Mouse (Mus musculus): ENCODE measurements at regions not wholly inside any gene's neighbourhood (a gene's known extent, or its start where the extent isn't known, plus 50 kb on each side); places are given as distances from the start of the nearest gene placed in this dataset.

DNA sequence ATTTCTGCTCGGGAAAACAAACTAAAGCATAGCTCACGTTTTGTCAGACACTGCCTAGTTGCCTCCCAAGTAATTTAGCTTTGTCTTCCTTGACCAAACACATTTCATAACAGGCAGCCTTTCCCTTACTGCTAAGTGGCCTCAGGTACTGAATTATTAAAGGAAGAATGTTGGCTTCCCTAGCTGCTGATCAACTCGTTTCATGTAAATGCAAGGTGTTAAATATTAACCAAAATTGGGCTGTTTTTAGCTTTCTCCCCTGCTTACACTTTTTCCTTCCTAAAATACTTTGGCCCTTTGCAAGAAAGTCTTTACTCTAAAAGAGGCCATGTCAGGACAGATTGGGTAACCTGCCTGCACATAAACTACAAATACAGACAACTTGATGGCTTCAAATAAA is 265.4 kb downstream of the Pmp22 start:
- no peak for DNase-seq (ENCODE audit: low spot score)

DNA sequence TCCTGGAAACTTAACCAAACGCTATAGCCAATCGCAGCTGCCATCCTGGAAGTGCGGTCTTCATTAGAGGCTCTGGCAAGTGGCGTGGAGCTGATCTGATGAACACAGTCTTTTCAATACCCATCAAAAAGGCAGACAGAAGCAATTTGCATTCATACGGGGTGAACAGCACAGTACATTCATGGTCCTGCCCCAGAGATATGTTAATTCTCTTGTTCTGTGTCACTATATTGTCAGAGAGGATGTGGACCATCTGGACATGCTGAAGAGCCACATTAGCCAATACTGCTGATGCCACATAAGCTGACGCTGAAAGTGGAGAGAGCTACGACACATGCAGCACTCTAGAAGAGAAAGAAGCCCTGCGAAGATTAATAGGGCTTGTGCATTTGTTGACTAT is 267.6 kb downstream of the Pmp22 start:
- DNase-seq (ENCODE audit: low spot score) = no peak

DNA sequence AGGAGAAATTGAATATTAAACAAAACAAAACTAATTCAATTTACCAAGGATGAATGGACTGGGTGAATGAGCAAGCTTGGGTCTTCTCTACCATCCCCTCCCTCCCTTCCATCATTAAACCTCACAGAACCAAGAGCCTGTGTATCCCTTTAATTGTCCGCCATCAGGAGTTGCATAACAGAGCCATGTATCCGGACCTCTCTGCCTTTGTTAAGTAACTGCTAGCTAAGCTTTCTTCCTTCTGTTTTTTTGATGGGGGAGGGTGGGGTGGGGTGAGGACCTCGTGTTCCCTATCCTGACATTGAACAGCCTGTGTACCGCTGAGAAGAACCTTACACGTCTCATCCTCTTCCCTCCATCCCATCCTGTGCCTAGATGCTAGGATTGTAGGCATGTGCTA is 274.0 kb downstream of the Pmp22 start:
- no peak for DNase-seq (ENCODE audit: low spot score)

DNA sequence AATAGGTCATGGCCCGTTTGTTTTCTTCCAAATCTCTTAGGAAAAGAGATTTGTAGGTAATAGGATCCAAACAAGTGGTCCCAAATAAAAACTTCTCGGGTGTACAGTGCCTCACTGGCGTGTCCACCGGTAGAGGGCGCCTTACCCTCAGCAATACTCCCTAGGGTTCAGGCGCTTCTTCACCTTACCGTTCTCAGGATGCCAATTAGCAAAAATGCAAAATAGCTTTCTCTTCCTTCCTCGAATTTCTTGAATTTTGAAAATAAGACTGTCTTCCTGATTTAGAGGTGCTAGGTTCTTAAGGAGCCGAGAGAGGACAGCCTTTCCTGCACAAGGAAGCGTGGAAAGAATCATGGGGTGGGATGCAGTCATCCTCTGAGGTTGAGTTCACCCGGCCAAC is 275.9 kb downstream of the Pmp22 start:
- DNase-seq (ENCODE audit: low spot score) = peak; percentile 25

DNA sequence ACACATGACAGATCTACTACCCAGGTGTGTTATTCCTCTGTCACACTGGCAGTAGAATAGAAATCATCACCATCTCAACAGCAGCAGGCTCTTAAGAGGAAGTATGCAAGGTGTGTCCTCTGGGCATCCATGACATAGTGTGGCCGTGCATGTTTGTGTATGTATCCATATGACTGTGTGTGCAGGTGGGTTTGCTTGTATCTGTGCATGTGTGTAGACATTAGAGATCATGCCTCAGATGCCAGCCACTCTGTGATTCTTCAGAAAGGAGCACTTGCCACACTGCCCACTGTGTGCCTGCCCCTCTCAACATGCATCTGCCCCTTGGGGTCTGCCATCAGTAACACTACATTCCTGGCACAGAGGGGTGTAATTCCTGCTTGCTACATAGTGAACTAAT is 280.6 kb downstream of the Pmp22 start:
- no peak for DNase-seq (ENCODE audit: low spot score)

DNA sequence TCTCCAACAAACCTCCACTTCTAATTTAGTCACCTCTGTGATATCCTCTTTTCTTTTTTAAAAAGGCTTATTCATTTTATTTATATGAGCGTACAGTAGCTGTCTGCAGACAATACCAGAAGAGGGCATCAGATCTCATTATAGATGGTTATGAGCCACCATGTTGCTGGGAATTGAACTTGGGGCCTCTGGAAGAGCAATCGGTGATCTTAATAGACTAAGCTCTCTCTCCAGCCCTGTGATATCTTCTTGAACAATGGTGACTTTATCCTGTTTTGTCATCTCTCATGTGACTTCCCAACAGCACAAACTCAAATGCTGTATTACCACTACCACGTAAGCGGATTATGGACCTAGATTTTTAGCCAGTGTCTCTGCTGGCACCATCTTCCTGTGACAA is 282.1 kb downstream of the Pmp22 start:
- DNase-seq (ENCODE audit: low spot score) = no peak

DNA sequence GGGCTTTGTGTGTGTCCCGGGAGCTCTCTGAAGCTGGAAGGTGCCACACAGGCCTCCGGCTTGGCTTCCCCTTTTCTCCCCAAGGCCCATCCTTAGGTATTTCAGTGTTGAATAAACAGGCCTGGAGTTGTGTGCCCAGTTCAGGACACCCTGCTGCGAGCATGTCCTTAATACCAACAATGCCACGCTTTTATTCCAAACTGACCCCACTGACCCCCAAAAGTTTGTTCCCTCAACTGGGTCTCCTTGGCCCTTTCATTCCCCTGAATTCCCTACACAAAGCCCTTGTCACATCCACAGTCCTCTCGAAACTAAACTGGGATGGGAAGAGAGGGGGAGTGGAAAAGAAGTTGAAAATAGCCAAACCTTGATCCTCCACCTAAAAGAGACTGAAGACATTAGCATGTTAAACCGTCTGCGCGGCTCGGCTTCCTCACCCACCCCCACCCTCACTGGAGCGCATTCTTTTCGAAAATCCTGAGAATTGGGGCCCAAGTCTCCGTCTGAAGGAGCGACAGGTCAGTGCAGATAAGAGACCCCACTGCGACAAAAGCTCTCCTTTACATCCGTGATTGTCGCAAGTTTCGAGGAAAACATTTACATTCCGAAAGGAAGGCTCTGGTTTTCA is 283.7 kb downstream of the Pmp22 start:
- no peak for DNase-seq (ENCODE audit: low spot score)

DNA sequence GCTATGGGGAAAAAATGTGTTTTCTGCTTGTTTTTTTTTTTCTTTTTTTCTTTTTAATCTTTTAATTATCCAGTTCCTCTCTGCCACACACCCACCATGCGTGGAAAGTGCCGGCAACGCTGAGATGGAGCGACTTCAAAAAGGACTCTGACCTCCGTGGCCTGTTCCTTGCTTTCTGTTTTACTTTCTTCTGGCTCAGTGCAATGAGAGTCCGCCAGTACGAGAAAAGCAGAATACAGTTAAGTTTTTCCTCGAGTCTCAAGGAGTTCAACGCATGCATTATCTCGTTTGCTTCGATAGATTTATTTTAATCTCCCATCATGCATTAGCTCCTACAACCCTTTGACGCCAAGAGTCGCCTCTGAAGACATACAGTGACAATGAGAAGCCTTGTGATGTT is 284.3 kb downstream of the Pmp22 start:
- no peak for DNase-seq (ENCODE audit: low spot score)

DNA sequence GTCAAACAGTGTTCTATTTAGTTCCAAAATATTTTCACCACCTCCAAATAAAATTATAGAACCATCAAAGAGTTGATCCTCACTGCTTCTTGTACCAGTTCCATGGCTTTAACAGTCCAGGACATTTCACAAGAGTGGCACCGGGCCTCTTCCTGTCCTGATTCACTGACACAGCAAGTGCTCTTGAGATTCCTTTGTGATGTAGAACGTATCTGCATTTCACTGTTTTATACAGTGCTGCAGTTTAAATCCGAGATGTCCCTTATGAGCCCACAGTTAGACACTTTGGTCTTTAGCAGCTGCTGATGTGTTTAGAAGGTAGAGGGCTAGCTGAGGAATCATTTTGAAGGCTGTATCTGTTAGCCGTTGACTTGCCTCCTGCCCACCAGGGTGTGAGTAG is 284.8 kb downstream of the Pmp22 start:
- no peak for DNase-seq (ENCODE audit: low spot score)

DNA sequence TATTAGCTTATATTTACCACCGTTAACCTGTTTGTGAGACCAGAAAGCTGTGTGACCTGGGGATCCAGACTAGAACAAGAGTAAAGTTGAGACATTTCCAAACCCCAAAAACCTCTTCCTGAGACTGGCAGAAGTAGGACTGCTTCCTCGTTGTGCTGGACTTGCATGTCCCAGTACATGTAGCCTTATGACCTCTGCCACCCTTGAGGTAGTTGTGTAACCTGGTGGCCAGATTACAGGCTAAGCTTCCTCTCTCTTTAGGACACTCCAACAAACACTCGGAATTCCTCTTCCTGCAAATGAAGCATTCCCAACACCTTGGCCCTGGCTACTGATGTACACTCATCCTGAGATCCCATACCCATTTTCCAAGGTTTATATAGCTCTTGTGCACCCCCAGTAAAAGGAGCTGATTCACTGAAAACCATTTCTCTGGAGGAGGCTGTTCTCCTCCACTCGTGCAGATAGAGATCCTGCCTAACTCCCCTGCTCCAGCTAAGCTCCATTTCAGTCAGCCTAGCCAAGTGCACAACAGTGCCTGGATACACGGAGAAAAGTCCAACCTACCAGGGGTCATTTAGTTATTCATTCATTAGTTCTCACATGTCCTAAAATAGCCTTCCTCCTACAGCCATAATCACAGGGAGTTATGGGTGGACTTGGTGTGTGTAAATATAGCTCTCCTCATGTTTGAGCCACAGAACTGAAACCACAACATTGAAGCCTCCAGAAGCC is 289.4 kb downstream of the Pmp22 start:
- DNase-seq (ENCODE audit: low spot score) = no peak

DNA sequence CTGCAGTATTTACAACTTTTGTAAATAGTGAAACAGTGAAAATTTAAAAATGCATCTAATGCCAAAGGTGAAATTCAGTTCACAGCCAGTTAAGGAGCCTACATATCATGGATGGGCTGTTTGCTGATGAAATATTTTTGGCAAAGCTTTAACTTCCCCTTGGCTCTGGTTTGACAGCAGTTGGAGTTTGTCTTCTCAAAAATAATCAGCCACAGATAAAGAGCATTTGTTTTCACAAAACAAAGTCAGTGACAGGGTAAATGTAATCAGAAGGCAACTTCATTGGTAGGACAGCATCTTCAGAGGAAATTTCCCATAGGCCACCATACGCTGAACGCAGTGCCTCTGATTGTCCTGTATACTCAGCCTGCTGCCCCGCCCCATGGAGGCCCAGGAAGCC is 291.6 kb downstream of the Pmp22 start:
- no peak for DNase-seq (ENCODE audit: low spot score)

DNA sequence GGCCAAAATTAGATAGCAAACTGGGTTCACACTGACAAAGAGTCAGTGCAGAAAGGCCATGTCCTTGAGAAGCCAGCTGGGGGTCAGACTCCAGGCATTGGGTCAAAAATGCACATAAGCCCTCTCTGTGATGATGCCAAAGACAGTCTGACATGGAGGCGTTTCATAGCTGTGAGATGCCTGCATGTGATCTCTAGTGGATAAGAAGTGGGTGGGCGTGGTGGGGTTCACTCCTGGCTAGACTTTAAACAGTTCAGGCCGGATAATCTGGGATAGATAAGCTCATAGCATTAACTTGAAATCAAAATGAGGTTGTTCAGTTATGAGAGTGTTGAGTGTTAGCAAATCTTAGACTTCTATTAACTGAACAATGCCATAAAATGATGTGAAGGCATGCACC is 293.3 kb downstream of the Pmp22 start:
- DNase-seq (ENCODE audit: low spot score) = no peak

DNA sequence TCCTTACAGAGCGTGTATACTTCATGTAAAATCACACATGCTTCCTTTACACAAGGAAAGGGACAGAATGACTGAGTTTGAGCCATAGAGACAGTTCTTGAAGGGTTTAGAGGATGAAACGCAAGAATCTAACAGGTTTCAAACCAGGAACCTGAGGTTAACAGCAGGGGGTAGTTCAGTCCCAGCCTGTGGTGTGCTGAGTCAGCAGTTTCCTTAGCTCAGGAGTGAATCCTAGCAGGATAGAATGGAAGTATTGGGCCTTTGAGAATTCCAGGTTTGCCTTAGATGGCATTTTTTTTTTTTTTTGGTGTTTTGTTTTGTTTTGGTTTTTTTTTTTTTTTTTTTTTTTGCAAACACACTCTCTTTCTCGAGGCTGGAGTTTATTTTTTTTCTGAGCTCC is 295.5 kb downstream of the Pmp22 start:
- no peak for DNase-seq (ENCODE audit: low spot score)

DNA sequence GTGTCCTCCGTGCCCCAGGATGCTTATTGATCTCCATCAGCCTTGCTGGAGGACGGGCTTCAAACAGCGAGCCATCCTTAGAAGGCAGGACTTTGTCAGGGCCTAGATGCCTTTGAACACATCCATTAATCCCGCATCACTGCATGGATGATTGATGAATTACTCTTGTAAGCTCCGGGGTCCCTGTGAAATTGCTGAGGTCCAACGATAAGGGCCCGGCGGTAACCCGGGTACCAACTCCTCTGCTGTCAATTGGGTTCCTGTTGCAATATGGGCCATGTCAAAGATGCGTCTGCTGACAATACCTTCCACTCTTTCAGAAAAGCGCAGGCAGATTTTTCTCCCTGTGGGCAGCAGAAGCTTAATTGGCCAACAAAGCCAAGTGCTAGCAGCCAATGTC is 297.0 kb downstream of the Pmp22 start:
- DNase-seq (ENCODE audit: low spot score) = no peak

DNA sequence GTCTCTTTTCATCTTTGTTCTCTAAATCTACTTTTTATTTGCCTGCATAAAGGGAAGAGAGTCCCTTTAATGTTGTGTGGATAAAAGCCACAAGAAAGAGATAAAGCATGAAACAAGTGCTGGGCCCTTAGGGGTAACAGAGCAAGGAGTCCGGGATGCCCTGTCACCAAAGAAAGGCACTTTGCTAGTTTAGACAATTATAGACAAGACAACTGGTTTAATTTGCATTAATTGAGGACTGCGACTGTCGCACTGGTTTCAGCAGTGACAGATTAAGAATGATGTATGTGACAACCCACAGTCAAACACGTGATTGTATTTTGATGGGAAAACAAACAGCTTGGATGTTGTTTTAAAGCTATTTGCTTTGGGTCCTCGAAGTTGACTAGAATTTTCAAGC is 325.0 kb downstream of the Pmp22 start:
- DNase-seq (ENCODE audit: low spot score) = no peak

DNA sequence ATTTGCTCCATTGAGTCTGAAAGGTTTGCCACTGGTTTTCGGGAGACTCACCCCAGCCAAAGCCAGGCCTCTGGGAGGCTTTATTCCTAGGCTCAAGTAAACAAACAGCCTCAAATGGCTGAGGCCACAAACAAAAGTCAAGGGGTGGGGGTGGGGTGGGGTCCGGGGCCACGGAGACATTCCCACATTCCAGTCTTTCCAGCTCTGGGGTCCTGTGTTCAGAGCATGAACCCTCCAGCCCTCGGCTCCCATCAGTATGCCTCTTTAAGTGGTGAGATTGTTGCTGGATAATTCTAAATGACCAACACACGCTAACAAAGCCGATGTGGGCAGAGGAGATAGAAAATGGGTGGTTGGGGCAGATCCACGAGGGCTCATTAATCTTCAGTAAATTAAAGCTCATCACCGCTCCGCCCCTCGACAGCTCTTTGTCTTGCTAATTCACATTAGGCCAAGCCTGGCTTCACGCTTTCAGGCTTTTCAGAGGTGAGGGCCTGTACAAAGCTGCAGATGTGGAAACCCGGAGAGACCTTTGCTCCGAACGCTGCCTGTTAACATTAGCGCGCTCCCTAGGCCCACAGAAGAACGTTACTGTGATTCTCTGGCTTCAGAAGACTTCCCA is 326.2 kb downstream of the Pmp22 start:
- no peak for DNase-seq (ENCODE audit: low spot score)

DNA sequence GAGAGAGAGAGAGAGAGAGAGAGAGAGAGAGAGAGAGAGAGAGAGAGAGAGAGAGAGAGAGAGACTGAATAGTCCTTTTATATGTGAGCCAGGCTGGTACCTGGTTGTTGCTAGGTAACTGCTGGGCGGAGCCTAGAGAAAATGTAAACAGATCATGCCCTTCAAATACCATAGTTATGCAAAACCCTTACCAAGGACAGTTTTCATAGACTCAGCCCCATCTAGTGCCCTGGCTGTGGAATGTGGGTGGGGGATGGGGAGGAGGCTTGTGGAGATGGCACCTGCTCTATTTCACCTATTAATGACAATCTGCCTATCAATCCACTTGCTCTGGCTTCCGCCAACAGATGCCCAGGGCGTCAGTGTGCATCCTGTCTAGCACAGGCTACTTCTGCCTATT is 327.6 kb downstream of the Pmp22 start:
- no peak for DNase-seq (ENCODE audit: low spot score)

DNA sequence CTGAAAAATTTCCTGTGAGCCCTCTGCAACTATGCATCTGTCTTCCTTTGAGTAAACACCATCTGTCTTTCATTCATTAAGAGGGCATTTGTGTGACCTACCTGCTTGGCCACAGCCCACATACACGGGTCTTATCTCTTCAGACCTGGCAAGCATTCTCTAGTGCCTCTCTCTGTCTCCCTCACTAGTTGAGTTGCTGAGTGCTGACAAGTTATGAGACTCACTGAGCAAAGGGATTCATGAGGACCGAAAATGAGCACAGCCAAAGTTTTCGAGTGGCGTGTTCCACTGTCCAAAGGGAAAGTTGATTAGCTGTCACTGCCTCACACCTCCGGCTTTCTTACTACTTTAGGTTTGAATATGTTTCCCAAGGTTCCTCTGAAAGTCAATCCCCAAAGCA is 328.5 kb downstream of the Pmp22 start:
- no peak for DNase-seq (ENCODE audit: low spot score)

DNA sequence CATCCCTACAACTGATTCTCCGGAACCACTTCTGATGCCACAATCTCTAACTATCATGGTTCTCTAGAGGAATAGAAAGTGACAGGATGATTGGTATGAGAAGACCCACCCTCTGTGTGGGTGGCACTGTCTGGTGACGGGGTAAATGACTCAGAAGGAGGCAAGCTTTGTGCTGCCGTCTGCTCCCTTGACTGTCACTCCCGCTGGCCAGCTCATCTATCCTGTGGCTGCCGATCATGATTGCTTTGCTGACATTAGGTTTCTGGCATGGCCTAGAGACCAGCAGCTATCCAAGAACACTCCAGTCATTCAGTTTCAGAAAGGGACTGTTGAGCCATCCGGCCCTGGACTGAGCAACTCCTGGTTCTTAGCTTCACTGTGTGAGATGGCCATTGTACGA is 331.4 kb downstream of the Pmp22 start:
- no peak for DNase-seq (ENCODE audit: low spot score)

DNA sequence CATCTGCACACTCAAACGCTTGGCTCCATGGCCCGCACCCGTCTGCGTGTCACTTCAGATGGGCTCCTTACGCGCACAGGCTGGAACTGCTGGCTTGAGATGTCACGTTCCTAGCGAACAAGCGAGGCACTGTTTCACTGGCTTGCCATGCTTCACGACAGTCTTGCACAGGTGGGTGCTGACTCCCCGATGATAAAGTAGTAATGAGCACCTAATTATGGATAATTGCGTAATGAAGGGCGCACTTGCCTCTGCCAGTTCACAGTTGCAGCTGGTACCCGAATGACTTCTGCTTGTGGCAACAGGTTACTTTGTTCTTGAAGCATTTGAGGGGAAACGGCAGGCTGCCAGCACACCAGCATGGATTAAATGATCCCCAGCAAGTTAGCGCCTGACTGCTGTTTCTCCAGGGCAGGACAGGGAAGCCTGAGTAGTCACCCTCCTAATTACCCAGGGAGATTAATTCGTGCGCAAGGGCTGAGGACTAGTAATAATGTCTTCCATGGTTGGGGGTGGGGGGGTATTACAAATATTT is 335.1 kb downstream of the Pmp22 start:
- DNase-seq (ENCODE audit: low spot score) = no peak

DNA sequence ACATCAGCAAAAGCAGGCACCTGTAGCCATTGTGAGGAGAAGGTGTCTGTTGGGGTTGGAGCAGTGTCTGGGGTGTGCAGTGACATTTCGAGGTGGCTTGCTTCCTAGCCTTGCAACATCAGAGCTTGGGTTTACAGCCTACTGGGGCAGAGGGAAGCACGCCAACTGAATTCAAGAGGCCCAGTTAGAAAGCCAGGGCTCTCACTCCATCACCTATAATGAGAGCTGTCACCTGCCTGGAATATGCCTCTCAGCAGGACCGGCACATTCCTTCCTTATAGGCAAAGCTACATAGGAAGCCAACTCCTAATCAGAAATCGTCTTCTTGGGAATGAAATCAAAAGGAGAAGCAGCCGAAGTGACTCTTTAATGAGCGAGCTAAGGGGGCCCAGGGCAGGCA is 337.2 kb downstream of the Pmp22 start:
- DNase-seq (ENCODE audit: low spot score) = no peak

DNA sequence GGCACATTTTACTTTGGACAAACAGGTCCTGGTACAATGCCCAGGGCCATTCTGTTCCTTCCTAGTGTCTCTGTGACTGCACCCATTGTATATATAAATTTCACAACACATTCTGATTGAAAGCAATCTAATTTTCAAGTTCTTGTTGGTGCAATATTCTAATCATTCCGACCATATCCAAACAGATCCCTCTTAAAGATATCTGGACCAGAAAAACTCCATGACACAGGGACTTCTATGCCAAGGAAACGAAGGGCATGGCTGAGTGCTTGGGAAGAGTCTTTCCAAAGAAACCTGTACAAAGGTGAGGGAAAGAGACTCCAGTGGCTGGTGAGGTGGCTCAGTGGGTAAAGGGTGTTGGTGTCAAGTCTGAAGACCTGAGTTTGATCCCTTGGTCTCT is 337.8 kb downstream of the Pmp22 start:
- no peak for DNase-seq (ENCODE audit: low spot score)

DNA sequence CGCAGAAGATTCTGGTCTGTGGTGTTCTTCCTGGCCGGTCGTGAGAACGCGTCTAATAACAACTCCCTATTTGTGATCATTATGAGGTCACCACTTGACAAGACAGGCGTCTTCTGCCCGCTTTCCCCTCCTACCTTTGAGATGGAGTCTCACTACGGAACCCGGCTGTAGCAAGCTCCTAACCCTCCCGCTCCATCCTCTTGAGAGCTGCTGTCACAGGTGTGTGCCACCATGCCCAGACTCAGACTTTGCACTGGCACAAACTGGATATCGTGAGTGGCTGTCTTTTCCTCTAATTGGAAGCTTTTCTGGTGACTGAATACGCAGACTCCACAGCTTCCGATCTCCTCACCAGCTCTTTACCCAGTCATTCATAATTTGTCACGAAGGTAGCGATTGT is 346.0 kb downstream of the Pmp22 start:
- no peak for DNase-seq (ENCODE audit: low spot score)
